In genomic region chr7:65988709-65989108, GRCm38 (mm10) we compare ENCODE assay signal across 13 mouse cellular contexts.
"Had no signal": no experiment of that assay in that cellular context is flagged by ENCODE, and none has a peak within 500 bp of the region (broad histone marks: within the 10 kb centered on the region; RNA-seq: fewer than 3 reads in every experiment).

No protein-coding gene starts in this region.

- DNase-seq: lung, adult 18-20 months; lung, embryonic 14.5 days; lung, postnatal 10 days; lung, postnatal 4 days; midbrain, embryonic 14.5 days; retina, postnatal 1 day; right cerebral cortex, postnatal 25 days; right cerebral cortex, postnatal 4 days; spleen, adult 18-20 months; thymus, adult 18-20 months; thymus, postnatal 14 days; thymus, postnatal 36 days had no signal

- ATAC-seq: midbrain, embryonic 16.5 days had no signal
